Mouse (Mus musculus) embryonic fibroblast, embryonic 13.5 days (primary cell): ENCODE measurements around the gene Fzd10. TPM values are rescaled to one million over a fixed set of nuclear protein-coding genes. Genes with fewer than 3 reads are reported as not detected.

Experiments
- H3K27ac ChIP-seq: 2 replicates; pipeline ENCODE4 v1.5.1; 2012; ENCODE audit warnings: low read length, control low read depth, inconsistent platforms; ENCODE audit not compliant: insufficient read depth
- H3K4me1 ChIP-seq: 2 replicates; pipeline ENCODE4 v1.6.1; 2011; ENCODE audit warnings: low read length; ENCODE audit not compliant: control insufficient read depth, insufficient read depth
- H3K4me3 ChIP-seq: 2 replicates; pipeline ENCODE4 v1.5.1; 2011; ENCODE audit warnings: mild to moderate bottlenecking, control low read depth, low read length; ENCODE audit not compliant: insufficient read depth
- CTCF ChIP-seq: IDR thresholded peaks from 2 replicates; pipeline ENCODE4 v1.5.1; 2011; ENCODE audit warnings: mild to moderate bottlenecking, control low read depth, low read length, moderate library complexity, borderline replicate concordance; ENCODE audit not compliant: insufficient read depth
- POLR2A ChIP-seq: IDR thresholded peaks from 2 replicates; pipeline ENCODE4 v1.6.1; 2011; ENCODE audit warnings: low read depth, mild to moderate bottlenecking, control low read depth, low read length, moderate library complexity
- polyA plus RNA-seq: library from polyadenylated mRNA; stranded (reverse); fragments of >200 nt; gene quantifications from 2 replicates; pipeline ENCODE4 v1.2.4, GENCODE M21; 2011; ENCODE audit warnings: low read depth; ENCODE audit not compliant: missing spikeins, insufficient read length

Fzd10 gene
- 0.47 TPM in 1 of 2 replicates, not detected in the other for polyA plus RNA-seq

GRCm38 (mm10) chr5:128600072-128601021 lies at the start of gene Fzd10:
Gene Fzd10, plus strand, starts transcription at chr5:128600844.
- Histone ChIP-seq H3K4me1 (no peaks in the 10 kb centered on the region; the same call in 1 of the 2 replicates), H3K27ac (no peak within 1 kb of the TSS), H3K4me3 (peak within 1 kb of the TSS; percentile 63)
- TF ChIP-seq POLR2A (no peak), CTCF (no peak)

GRCm38 (mm10) chr5:128551448-128551847 lies 49.2 kb upstream of the Fzd10 start:
- no peak for TF ChIP-seq POLR2A
- TF ChIP-seq CTCF = no peak
- no peaks in the 10 kb centered on the region for H3K4me1 ChIP-seq
- no peak overlapping the region for H3K4me3 ChIP-seq
- no peak overlapping the region for H3K27ac ChIP-seq

GRCm38 (mm10) chr5:128552136-128552890 lies 48.3 kb upstream of the Fzd10 start:
- H3K4me3 ChIP-seq = peak overlapping the region; percentile 8; the same call in 1 of the 2 replicates
- TF ChIP-seq POLR2A (no peak), CTCF (no peak)
- H3K4me1 ChIP-seq = no peaks in the 10 kb centered on the region
- H3K27ac ChIP-seq = no peak overlapping the region

GRCm38 (mm10) chr5:128558126-128558525 lies 42.5 kb upstream of the Fzd10 start:
- TF ChIP-seq CTCF = no peak
- no peak for TF ChIP-seq POLR2A
- no peak overlapping the region for H3K4me3 ChIP-seq
- H3K27ac ChIP-seq = no peak overlapping the region
- peaks cover 4% of the 10 kb centered on the region for H3K4me1 ChIP-seq

- H3K4me3 ChIP-seq = no peak overlapping the region
- no peak overlapping the region for H3K27ac ChIP-seq
- TF ChIP-seq CTCF (no peak), POLR2A (no peak)
- H3K4me1 ChIP-seq = no peaks in the 10 kb centered on the region
Observed at GRCm38 (mm10) chr5:128567313-128567712, 33.3 kb upstream of the Fzd10 start.

- H3K27ac ChIP-seq = no peak overlapping the region
- H3K4me3 ChIP-seq = no peak overlapping the region
- no peak for TF ChIP-seq CTCF
- TF ChIP-seq POLR2A = no peak
- H3K4me1 ChIP-seq = no peaks in the 10 kb centered on the region
Observed at GRCm38 (mm10) chr5:128568970-128569369, 31.7 kb upstream of the Fzd10 start.

- Histone ChIP-seq H3K4me3 (no peak overlapping the region), H3K27ac (no peak overlapping the region), H3K4me1 (no peaks in the 10 kb centered on the region)
- TF ChIP-seq CTCF (no peak), POLR2A (no peak)
Observed at GRCm38 (mm10) chr5:128570091-128570490, 30.6 kb upstream of the Fzd10 start.

- H3K4me1 ChIP-seq = no peaks in the 10 kb centered on the region
- H3K4me3 ChIP-seq = no peak overlapping the region
- no peak for TF ChIP-seq POLR2A
- TF ChIP-seq CTCF = no peak
- no peak overlapping the region for H3K27ac ChIP-seq
Observed at GRCm38 (mm10) chr5:128570848-128571247, 29.8 kb upstream of the Fzd10 start.

GRCm38 (mm10) chr5:128571706-128572105 lies 28.9 kb upstream of the Fzd10 start:
- Histone ChIP-seq H3K4me3 (no peak overlapping the region), H3K27ac (no peak overlapping the region), H3K4me1 (no peaks in the 10 kb centered on the region)
- TF ChIP-seq POLR2A (no peak), CTCF (no peak)
